Mouse (Mus musculus): Measurements from ENCODE around the gene Bbs10. TPM values are rescaled to one million over a fixed set of nuclear protein-coding genes. Genes with fewer than 3 reads are reported as not detected.

The Bbs10 gene
- 6.2 TPM for polyA plus RNA-seq (2015; fragmentation: Illumina TruSeq; extraction: RNeasy Lipid Tissue Mini Kit (QIAGEN cat#74804); ENCODE audit: low read depth, low replicate concordance)

GRCm38 (mm10) chr10:111298140-111299098, at the start of gene Bbs10:
Gene Bbs10, plus strand, starts transcription at chr10:111298679.

Other genes with a start within 250 kb of the Bbs10 start
- 54.2 TPM for gene Osbpl8, start 133.9 kb upstream of the Bbs10 start, polyA plus RNA-seq (2015; fragmentation: Illumina TruSeq; extraction: RNeasy Lipid Tissue Mini Kit (QIAGEN cat#74804); ENCODE audit: low read depth, low replicate concordance)
- 320 TPM for gene Nap1l1, start 174.5 kb downstream of the Bbs10 start, polyA plus RNA-seq (2015; fragmentation: Illumina TruSeq; extraction: RNeasy Lipid Tissue Mini Kit (QIAGEN cat#74804); ENCODE audit: low read depth, low replicate concordance)
- 19.5 TPM for gene Phlda1, start 207.6 kb downstream of the Bbs10 start, polyA plus RNA-seq (2015; fragmentation: Illumina TruSeq; extraction: RNeasy Lipid Tissue Mini Kit (QIAGEN cat#74804); ENCODE audit: low read depth, low replicate concordance)